Mouse (Mus musculus): ENCODE data around the gene Rab11fip5.

Gene Rab11fip5

GRCm38 (mm10) chr6:85344929-85345328 is 29.5 kb downstream of the Rab11fip5 start:
- DNase-seq = no peak

DNA sequence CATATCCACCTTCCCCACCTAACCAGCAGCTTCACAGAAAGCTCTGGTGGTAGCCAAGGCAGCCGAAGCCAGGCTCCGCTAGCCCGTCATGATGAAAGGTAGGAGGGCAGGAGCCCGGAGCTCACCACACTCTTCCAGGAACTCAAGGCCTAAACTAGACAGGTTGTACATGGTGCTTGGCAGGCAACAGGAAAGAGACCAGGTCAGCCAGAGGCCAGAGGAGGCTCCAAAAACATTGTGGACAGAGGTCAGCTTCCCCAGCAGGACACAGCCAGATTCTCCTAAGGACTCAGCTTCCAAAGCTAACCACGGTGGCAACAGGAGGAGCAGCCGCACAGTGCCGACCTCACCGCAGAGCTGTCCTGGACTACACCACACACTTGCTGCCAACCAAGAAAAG is 31.4 kb downstream of the Rab11fip5 start:
- DNase-seq = no peak

GRCm38 (mm10) chr6:85341814-85342501 is 32.5 kb downstream of the Rab11fip5 start:
- DNase-seq = no peak

- no peak for DNase-seq
These were observed 34.2 kb downstream of the Rab11fip5 start for GRCm38 (mm10) chr6:85340184-85340583.

DNA sequence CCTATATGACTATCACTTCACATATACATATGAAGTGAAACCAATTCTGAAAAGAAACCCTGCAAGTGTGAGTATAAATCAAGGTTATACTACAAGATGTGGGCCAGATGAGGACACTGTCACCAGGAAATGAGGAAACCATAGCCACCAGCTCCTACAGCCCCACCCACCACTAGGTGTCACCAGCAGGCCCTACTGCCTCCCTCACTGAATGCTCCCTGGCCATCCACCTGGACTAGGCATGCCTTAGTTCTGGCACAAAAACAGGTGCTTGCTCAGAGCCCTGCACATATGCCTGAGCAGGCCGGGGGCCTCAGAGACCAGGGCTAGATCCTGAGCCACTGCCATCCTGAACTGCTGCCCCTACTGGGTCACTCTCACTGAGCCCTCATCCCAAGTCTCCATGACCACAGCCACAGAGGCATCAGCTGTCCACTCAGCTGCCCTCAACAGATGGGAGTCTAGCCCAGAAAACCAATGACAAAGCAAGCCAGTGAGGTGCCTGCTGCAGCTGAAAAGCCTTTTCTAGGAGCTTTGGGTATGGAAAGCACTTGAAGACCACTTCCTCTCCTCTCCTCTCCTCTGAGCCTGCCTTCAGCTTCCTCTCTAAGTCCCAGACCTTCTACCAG is 35.0 kb downstream of the Rab11fip5 start:
- peak; percentile 39 for DNase-seq

DNA sequence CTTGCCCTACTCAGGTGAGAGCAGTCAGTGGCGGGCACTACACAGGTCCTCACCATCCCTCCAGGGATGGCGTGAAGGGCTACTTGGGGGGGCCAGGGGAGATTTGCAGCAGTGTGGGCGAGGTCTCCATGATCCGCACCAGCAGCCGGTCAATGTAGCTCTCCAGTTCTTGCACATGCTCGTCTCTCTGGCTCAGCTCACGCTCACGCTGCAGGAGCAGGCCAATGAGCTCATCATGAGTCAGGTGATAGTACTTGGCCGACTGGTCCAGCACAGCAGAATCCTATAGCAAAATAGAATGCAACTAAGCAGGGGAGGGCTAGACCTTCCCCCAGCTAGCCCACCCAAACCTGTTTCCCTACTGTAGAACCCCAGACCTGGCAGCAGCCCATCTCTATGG is 37.5 kb downstream of the Rab11fip5 start:
- no peak for DNase-seq

DNA sequence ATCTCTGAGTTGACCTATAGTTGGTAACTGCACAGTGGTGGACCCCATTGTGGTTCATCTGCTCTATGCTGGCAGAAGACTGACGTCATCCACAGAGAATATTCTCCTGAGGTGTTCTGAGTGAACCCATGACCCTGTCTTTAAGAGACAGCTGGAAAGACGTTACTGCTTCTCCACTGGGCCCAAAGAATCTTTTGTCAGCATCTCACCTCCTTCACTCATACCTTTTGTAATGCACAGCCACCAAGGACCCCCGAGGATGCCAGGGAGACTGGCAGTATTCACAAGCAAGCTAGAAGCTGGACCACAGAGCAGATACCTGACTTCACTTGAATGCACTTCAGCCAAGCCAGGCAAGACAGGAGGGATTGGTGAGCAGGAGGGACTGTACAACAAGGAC is 39.1 kb downstream of the Rab11fip5 start:
- DNase-seq = no peak

DNA sequence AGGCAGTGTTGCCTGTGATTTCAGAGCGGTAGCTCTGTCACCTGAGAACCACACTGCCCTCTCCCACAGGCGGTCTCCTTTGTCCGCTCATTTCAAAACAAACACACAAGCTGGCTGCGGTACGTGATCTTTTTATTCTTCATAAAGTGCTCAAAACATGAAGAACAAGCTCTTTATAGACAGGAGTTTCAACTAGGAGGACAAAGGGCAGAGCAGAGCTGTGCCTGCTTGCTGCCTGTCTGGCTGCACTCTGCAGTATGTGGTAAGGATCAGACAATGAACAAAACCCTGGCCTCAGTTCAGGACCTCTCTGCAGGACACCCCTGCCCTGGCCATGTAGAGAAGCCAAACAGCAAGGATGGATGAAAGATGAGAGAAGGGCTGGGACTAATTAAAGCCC is 39.6 kb downstream of the Rab11fip5 start:
- DNase-seq = no peak

- DNase-seq = no peak
These were observed 40.2 kb downstream of the Rab11fip5 start for GRCm38 (mm10) chr6:85334251-85334650.

GRCm38 (mm10) chr6:85333732-85334131 is 40.7 kb downstream of the Rab11fip5 start:
- no peak for DNase-seq

DNA sequence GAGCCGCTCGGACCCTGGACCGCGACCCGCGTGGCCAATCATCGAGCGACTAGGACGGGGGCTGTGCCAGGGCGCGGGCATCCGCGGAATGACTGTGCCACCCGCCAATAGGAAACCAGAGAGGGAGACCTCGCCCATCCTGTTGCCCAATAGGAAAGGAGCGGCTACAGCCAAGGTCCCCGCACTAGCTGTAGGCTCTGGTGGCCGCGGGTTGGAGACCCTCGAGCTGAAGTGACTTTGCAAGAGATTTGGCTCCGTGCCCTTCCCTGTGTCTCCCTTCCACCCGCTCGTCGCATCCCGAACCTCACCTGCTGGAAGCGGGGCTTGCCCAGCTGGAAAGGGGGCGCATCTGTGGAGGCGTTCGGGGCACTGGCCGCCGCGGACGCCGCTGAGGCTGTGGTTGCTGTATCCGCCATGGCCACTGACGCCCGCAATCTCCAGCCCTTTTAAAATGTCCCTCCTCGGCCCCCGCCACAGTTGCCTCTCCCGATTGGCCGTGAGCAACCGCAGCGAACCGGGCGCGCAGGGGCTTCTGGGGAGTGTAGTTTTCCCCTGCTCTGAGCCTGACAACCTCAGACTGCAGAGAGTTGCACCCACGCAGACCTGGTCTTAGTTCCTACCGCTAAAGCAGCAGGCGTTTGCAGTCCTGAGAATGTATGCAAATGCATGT is 41.3 kb downstream of the Rab11fip5 start, which contains the start of gene Sfxn5:
TSS of gene Sfxn5 (minus strand) at position 423 of the 670 bp plus-strand sequence.
- DNase-seq = peak; percentile 89

DNA sequence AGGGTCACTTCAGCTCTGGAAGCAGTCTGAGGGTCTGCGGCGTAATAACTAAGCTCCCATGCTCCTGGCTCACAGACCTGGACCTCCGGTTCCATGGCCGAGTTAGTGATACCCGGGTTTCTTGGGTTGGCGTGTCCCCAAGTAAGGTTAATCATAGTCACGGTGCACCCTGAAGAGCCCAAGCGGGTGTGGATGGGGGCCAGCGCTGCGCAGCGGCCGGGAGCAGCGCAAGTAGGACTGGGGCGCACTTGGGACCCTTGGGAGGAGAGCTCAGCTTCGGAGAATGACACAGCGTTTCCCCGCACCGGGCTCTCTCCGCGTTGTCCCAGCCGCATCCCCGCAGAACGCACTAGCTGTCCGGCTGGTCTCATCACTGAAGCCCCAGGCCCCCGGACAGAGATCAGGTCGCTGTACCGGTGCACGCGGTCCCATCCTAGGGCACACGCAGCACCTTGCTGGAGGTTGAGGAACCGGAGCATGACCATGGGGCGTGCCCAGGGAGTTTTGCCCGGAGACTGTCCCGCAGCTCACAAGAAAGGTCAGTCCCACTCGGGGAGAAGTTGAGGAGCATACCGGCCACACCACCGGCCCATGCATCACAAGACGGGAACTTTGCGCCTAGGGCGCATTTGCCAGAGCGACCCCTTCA is 42.0 kb downstream of the Rab11fip5 start:
- peak; percentile 26 for DNase-seq

- DNase-seq = no peak
These were observed 42.7 kb downstream of the Rab11fip5 start for GRCm38 (mm10) chr6:85331736-85332135.

GRCm38 (mm10) chr6:85331221-85331735 is 43.2 kb downstream of the Rab11fip5 start:
- DNase-seq = no peak

GRCm38 (mm10) chr6:85329666-85330185 is 44.7 kb downstream of the Rab11fip5 start:
- no peak for DNase-seq

DNA sequence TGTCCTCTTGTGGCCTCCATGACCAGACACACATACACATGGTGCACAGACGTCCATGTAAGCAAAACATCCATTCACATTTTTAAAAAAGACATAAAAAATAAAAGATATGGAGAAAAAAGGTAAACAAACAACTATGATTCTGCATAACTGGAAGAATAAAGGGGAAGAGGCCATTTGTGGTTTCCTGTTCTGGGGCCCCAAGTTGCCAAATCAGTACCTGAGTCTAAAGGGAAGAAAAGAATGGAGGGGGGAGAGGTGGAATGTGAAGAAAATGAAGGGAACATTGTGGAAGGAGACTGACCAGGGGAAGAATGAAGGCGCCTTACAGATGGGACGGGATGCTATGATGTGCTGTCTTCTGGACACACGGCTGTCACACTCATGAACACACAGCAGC is 47.9 kb downstream of the Rab11fip5 start:
- no peak for DNase-seq

- no peak for DNase-seq
These were observed 49.3 kb downstream of the Rab11fip5 start for GRCm38 (mm10) chr6:85325109-85325508.

GRCm38 (mm10) chr6:85320445-85320866 is 54.0 kb downstream of the Rab11fip5 start:
- DNase-seq = no peak

DNA sequence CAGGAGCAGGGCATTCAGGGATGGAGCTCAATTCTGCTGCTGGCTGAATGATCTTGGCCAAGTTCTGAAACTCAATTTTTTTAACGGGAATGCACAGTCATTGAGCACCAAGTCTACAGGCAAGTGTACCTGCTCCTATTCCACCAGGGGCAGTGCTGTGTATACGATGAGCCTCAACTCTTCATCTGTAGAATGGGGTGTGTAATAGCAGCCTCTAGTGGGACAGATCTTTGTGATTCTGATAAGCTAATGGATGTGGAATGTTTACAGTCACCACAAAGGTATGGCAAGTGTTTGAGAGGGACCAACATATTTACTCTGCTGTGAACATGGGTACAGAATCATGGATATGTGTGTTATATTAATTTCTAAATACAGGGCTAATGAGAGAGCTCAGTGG is 58.2 kb downstream of the Rab11fip5 start:
- DNase-seq = no peak

- DNase-seq = no peak
These were observed 60.2 kb downstream of the Rab11fip5 start for GRCm38 (mm10) chr6:85314064-85314798.

DNA sequence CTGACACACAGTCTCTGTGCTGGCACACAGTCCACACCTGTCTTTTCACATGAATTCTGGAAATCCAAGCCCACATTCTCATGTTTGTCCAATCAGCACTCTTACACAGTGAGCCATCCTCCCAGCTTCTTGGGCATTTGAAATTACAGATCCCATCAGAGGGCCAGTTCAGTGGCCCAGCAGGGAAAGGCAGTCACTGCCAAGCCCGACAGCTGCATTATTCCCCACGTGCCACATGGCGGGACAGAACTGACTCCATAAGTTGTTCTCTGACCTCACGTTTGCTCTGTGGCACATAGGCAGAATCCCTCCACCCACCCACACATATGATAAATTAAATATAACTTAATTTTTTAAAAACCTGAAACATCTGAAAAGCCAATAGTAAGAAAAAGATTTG is 66.5 kb downstream of the Rab11fip5 start:
- no peak for DNase-seq

GRCm38 (mm10) chr6:85306375-85306774 is 68.1 kb downstream of the Rab11fip5 start:
- no peak for DNase-seq

Data from liver (tissue).